Mouse (Mus musculus) heart, embryonic 16.5 days (tissue): ENCODE results near the gene Zswim3. TPM values are rescaled to one million over a fixed set of nuclear protein-coding genes. Genes with fewer than 3 reads are reported as not detected.

Experiments
- ATAC-seq: fragments of 200-750 bp; cut with Nextera tagmentation; replicated peaks from 2 replicates; pipeline ENCODE4 v1.8.0; 2017; ENCODE audit warnings: moderate number of reproducible peaks; ENCODE audit not compliant: insufficient read depth, low FRiP score; ENCODE audit errors: extremely low read depth
- H3K27ac ChIP-seq: fragments of 300-500 bp; sonication (generic); 2 replicates; pipeline ENCODE4 v1.5.1; 2014; ENCODE audit warnings: mild to moderate bottlenecking, low read length, control low read depth, moderate library complexity
- H3K27me3 ChIP-seq: fragments of 300-500 bp; sonication (generic); 2 replicates; pipeline ENCODE4 v1.6.1; 2014; ENCODE audit warnings: low read length, mixed read lengths; ENCODE audit not compliant: control insufficient read depth, insufficient read depth
- H3K36me3 ChIP-seq: fragments of 300-500 bp; sonication (generic); 2 replicates; pipeline ENCODE4 v1.6.1; 2014; ENCODE audit not compliant: control insufficient read depth, insufficient read depth
- H3K4me1 ChIP-seq: fragments of 300-500 bp; sonication (generic); 2 replicates; pipeline ENCODE4 v1.6.1; 2014; ENCODE audit warnings: low read length, mixed read lengths; ENCODE audit not compliant: control insufficient read depth, insufficient read depth
- H3K4me2 ChIP-seq: fragments of 300-500 bp; sonication (generic); 2 replicates; pipeline ENCODE4 v1.6.1; 2014; ENCODE audit warnings: low read depth, mild to moderate bottlenecking, control low read depth, low read length
- H3K4me3 ChIP-seq: fragments of 300-500 bp; sonication (generic); 2 replicates; pipeline ENCODE4 v1.5.1; 2014; ENCODE audit warnings: mild to moderate bottlenecking, control low read depth, low read length
- H3K9ac ChIP-seq: fragments of 300-500 bp; sonication (generic); 2 replicates; pipeline ENCODE4 v1.6.1; 2014; ENCODE audit warnings: low read length, control low read depth
- H3K9me3 ChIP-seq: fragments of 300-500 bp; sonication (generic); replicated peaks from 2 replicates; pipeline ENCODE4 v1.6.1; 2016; ENCODE audit warnings: low read length; ENCODE audit not compliant: control insufficient read depth
- WGBS: fragments of 180-500 bp; shearing (Covaris S2); extraction: QIAGEN DNeasy Blood & Tissue Kit; methylation state at CpG from one replicate; pipeline ENCODE4 v1.1.7; 2014; 5-methylcytosine and 5-hydroxymethylcytosine counted together
- polyA plus RNA-seq: library from polyadenylated mRNA; unstranded; fragments of >200 nt; fragmentation: Nextera tagmentation; extraction: Ambion mirVana; gene quantifications from 2 replicates; pipeline ENCODE4 v1.2.1, GENCODE M21; 2015

Zswim3 gene
- polyA plus RNA-seq, 1 experiment from 2014 or later, result 6.4 TPM

DNA sequence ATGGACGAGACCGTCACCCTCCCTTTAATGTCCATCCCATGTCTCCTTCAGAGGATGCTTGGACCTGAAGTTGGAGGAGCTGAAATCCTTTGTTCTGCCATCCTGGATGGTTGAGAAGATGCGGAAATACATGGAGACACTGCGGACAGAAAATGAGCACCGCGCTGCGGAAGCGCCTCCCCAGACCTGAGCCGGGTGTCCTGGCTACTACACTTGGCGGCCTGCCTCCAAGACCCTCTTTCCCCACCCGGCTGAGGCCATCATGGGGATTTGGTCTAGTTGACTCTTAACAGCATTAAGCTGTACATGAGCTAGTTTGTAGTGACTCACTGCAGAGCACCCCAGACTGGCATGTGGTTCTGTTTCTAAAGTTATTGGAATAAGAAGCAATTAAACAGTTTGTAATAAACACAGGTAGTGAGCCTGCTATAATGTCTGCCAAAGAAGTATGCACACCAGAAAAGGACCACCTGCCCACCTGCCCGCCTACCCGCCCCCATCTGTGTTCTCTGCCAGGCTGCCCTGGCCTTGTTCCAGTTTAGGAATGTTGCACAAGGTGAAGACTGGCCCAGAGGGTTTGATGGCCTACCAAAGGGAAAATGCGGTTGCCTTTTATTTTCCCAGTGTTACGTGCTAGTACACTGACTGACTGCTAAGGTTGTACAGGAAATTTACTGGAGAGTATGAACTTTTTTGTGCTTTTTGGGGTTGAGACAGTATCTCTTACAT, 36.9 kb upstream of the Zswim3 start:
- Histone ChIP-seq H3K4me3 (no peak overlapping the region), H3K9me3 (no peaks in the 10 kb centered on the region), H3K4me2 (no peak overlapping the region), H3K4me1 (peaks cover 14% of the 10 kb centered on the region), H3K27me3 (no peaks in the 10 kb centered on the region), H3K9ac (no peak overlapping the region), H3K27ac (peak overlapping the region; percentile 76), H3K36me3 (peaks cover 21% of the 10 kb centered on the region)
- WGBS, result 84% methylated on average over 15 of the region's 15 CpGs
- ATAC-seq, result no peak

GRCm38 (mm10) chr2:164769258-164770037, 35.5 kb upstream of the Zswim3 start, which contains the start of gene Ube2c:
Gene Ube2c (plus strand): TSS chr2:164769898.
- Histone ChIP-seq H3K9ac (peak within 1 kb of the TSS; percentile 91), H3K4me1 (peaks cover 14% of the 10 kb centered on the region), H3K9me3 (no peaks in the 10 kb centered on the region), H3K4me3 (peak within 1 kb of the TSS; percentile 85), H3K27ac (peak within 1 kb of the TSS; percentile 82), H3K4me2 (peak within 1 kb of the TSS; percentile 82), H3K27me3 (no peaks in the 10 kb centered on the region), H3K36me3 (peaks cover 17% of the 10 kb centered on the region)
- ATAC-seq, result peak; percentile 98
- 2% methylated on average over 53 of the region's 53 CpGs for WGBS

- H3K4me2 ChIP-seq, result peak overlapping the region; percentile 82
- no peaks in the 10 kb centered on the region for H3K27me3 ChIP-seq
- peak overlapping the region; percentile 91 for H3K9ac ChIP-seq
- H3K4me3 ChIP-seq, result peak overlapping the region; percentile 85
- H3K9me3 ChIP-seq, result no peaks in the 10 kb centered on the region
- H3K27ac ChIP-seq, result peak overlapping the region; percentile 81
- peaks cover 15% of the 10 kb centered on the region for H3K36me3 ChIP-seq
- WGBS, result 2% methylated on average over 15 of the region's 15 CpGs
- no peak for ATAC-seq
- peaks cover 14% of the 10 kb centered on the region for H3K4me1 ChIP-seq
These were observed 34.6 kb upstream of the Zswim3 start for GRCm38 (mm10) chr2:164770279-164770678.

DNA sequence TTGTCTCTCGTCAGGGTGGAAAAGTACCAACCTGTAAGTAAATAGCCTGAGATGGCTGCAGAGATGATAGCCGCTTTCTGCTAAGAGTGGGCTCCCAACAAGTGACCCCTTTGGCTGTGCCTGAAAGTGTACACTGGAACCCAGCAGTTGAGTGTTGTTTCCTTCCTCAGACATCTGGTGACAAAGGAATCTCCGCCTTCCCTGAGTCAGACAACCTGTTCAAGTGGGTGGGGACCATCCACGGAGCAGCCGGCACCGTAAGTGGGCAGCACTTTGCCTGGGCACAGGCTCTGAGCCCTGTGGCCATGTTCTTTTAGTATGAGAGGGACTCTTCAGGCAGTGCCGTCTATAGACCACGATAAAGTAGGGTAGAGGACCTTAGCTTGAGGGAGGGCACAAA, 33.8 kb upstream of the Zswim3 start:
- WGBS, result 58% methylated on average over 8 of the region's 8 CpGs
- H3K27me3 ChIP-seq, result no peaks in the 10 kb centered on the region
- peaks cover 14% of the 10 kb centered on the region for H3K4me1 ChIP-seq
- H3K36me3 ChIP-seq, result peaks cover 8% of the 10 kb centered on the region
- peak overlapping the region; percentile 85 for H3K4me3 ChIP-seq
- no peaks in the 10 kb centered on the region for H3K9me3 ChIP-seq
- peak overlapping the region; percentile 91 for H3K9ac ChIP-seq
- H3K27ac ChIP-seq, result no peak overlapping the region
- ATAC-seq, result no peak
- peak overlapping the region; percentile 82 for H3K4me2 ChIP-seq

DNA sequence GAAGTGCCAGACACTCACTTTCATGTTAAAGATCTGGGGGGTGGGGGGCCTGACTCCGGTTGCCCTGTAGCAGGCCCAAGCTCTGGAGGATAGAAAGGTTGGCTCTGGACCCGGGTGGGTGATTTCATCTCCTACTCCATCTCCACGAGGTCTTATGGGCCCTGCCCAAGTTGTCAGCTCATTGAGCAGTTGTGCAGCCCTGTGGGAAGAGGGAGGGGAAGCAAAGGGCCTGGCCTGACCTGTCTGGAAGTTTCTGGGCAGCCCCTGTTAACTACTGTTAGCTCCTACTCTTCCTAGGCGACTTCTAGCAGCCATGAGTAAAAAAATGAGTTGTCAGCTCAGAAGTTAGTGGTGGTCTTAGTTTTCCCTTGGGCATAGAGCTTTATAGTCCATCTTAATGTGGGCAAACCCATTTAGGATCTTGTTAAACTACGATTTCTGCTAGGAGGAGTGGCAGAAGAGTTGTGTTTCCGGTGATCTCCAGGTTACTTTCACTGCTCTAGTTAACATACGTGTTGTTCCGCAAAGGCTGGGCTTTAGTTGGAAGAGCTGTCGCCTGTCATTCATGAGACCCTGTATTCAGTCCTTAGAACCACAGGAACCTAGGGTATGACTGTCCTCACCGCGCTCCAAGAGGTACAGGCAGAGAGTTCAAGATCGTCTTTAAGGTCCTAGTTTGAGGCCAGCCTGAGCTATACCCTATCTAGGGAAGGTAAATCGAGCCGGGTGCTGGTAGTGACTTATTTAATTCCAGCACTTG, 31.5 kb upstream of the Zswim3 start:
- Histone ChIP-seq H3K9ac (no peak overlapping the region), H3K27ac (no peak overlapping the region), H3K27me3 (no peaks in the 10 kb centered on the region), H3K4me1 (peaks cover 12% of the 10 kb centered on the region), H3K4me3 (no peak overlapping the region), H3K4me2 (no peak overlapping the region), H3K36me3 (no peaks in the 10 kb centered on the region; the same call in 1 of the 2 replicates), H3K9me3 (no peaks in the 10 kb centered on the region)
- ATAC-seq, result no peak
- WGBS, result 79% methylated on average over 14 of the region's 14 CpGs

DNA sequence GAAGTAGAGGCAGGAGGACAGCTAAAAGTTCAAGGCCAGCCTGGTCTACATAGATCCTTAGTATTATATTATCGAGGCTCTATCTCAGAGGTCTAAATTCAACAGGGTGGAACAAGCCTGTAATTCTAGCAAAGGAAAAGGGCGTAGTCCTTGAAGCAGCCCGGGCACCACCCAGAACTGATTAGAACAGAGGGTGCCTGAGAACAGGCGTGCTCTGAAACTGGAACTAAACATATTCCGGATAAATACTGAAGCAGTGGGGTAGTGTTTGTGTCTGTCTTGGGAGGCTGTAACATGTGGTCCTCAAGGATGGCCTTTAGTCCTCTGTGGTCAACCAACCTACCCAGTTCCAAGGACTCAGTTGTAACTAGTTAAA, 30.9 kb upstream of the Zswim3 start:
- WGBS, result 77% methylated on average over 5 of the region's 5 CpGs
- Histone ChIP-seq H3K27ac (no peak overlapping the region), H3K4me2 (no peak overlapping the region), H3K4me1 (peaks cover 11% of the 10 kb centered on the region), H3K27me3 (no peaks in the 10 kb centered on the region), H3K9ac (no peak overlapping the region), H3K9me3 (no peaks in the 10 kb centered on the region), H3K36me3 (no peaks in the 10 kb centered on the region; the same call in 1 of the 2 replicates), H3K4me3 (no peak overlapping the region)
- no peak for ATAC-seq

DNA sequence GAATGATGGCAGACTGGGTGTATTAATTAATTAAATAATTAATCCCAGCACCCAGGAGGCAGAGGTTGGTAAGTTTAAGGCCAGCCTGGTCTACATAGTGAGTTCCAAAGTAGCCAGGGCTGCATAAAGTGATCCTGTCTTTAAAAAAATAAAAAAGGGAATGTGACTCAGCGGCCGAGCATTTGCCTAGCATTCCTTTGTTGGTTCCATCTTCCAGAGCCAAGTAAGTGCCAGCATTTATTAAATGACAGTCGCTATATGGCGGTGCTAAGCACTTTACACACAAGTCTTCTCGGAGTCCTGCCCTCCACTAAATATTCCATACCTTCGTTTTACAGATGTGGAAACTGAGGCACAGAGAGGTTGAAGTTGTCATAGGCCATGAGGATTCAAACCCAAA, 28.8 kb upstream of the Zswim3 start:
- peaks cover 5% of the 10 kb centered on the region for H3K4me1 ChIP-seq
- no peak overlapping the region for H3K4me3 ChIP-seq
- H3K9me3 ChIP-seq, result no peaks in the 10 kb centered on the region
- 73% methylated on average over 6 of the region's 6 CpGs for WGBS
- no peaks in the 10 kb centered on the region for H3K27me3 ChIP-seq
- no peak overlapping the region for H3K4me2 ChIP-seq
- ATAC-seq, result no peak
- no peak overlapping the region for H3K27ac ChIP-seq
- no peaks in the 10 kb centered on the region; the same call in 1 of the 2 replicates for H3K36me3 ChIP-seq
- no peak overlapping the region for H3K9ac ChIP-seq

- Histone ChIP-seq H3K4me3 (no peak overlapping the region), H3K4me1 (peaks cover 5% of the 10 kb centered on the region), H3K27ac (no peak overlapping the region), H3K9ac (no peak overlapping the region), H3K4me2 (no peak overlapping the region), H3K9me3 (no peaks in the 10 kb centered on the region), H3K36me3 (no peaks in the 10 kb centered on the region; the same call in 1 of the 2 replicates), H3K27me3 (no peaks in the 10 kb centered on the region)
- no peak for ATAC-seq
- 53% methylated on average over 17 of the region's 17 CpGs for WGBS
These were observed 28.1 kb upstream of the Zswim3 start for GRCm38 (mm10) chr2:164776801-164777200.
